Mouse (Mus musculus): ENCODE measurements at regions not wholly inside any gene's neighbourhood (a gene's known extent, or its start where the extent isn't known, plus 50 kb on each side); places are given as distances from the start of the nearest gene placed in this dataset.

- TF ChIP-seq HCFC1 (IDR thresholded peaks at IDR 0.05; ENCODE audit: borderline replicate concordance, insufficient read depth, low read length) (no peak), ZC3H11A (IDR thresholded peaks at IDR 0.05; ENCODE audit: borderline replicate concordance, low read depth, low read length) (no peak), CHD2 (IDR thresholded peaks at IDR 0.05; ENCODE audit: low read depth, low read length) (no peak), MAFK (IDR thresholded peaks at IDR 0.05; ENCODE audit: insufficient read depth, low read depth, low read length) (no peak), ZNF384 (IDR thresholded peaks at IDR 0.05; ENCODE audit: low read depth, low read length) (no peak)
- in situ Hi-C loops (cut with MboI; ENCODE audit: low sequenced_read_pairs in 2 of 2, unreplicated experiment in 2 of 2): no loop called here
- Histone ChIP-seq H3K9me3 (ENCODE audit: control insufficient read depth, insufficient read depth, low read depth, low read length) (no peaks in the 10 kb centered on the region), H3K27ac (ENCODE audit: insufficient read depth, low read depth, low read length, poor library complexity, severe bottlenecking) (no peak overlapping the region), H3K4me1 (ENCODE audit: control insufficient read depth in 2 of 2, insufficient read depth in 2 of 2, low read length in 2 of 2, poor library complexity in 1 of 2) (no peaks in the 10 kb centered on the region), H3K36me3 (ENCODE audit: control insufficient read depth, insufficient read depth, low read length, poor library complexity, severe bottlenecking) (no peaks in the 10 kb centered on the region), H3K9ac (ENCODE audit: insufficient read depth, low read depth, low read length, poor library complexity, severe bottlenecking) (no peak overlapping the region), H3K4me3 (ENCODE audit: insufficient read depth in 1 of 2, low read depth in 1 of 2, low read length in 2 of 2, poor library complexity in 1 of 2, severe bottlenecking in 1 of 2) (no peak overlapping the region)
- no peak for DNase-seq (ENCODE audit: low read depth, low spot score)
Measured at GRCm38 (mm10) chr2:51566554-51567246, 60.6 kb upstream of the Tas2r134 start.

DNA sequence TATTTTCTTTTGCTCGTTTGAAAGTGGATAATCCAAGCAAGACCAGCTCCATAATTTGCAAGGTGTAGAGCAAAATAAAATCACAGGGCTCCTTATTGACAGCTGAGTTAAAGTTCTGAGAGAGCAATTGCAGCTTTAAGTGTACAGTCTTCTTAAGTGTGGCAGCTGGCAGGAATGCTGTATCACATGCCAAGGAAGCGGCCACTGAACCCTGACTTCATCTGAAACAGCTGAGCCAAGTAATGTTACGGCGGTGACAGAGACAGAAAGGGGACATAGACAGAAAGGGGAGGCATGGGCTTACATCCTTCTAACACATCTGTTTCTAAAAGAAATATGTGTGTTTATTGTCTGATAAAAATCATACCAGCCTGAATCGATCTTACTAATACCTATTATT is 63.4 kb upstream of the Tas2r134 start:
- Histone ChIP-seq H3K4me1 (ENCODE audit: control insufficient read depth in 2 of 2, insufficient read depth in 2 of 2, low read length in 2 of 2, poor library complexity in 1 of 2) (no peaks in the 10 kb centered on the region), H3K4me3 (ENCODE audit: insufficient read depth in 1 of 2, low read depth in 1 of 2, low read length in 2 of 2, poor library complexity in 1 of 2, severe bottlenecking in 1 of 2) (no peak overlapping the region), H3K9me3 (ENCODE audit: control insufficient read depth, insufficient read depth, low read depth, low read length) (no peaks in the 10 kb centered on the region), H3K9ac (ENCODE audit: insufficient read depth, low read depth, low read length, poor library complexity, severe bottlenecking) (no peak overlapping the region), H3K36me3 (ENCODE audit: control insufficient read depth, insufficient read depth, low read length, poor library complexity, severe bottlenecking) (no peaks in the 10 kb centered on the region), H3K27ac (ENCODE audit: insufficient read depth, low read depth, low read length, poor library complexity, severe bottlenecking) (no peak overlapping the region)
- TF ChIP-seq CHD2 (IDR thresholded peaks at IDR 0.05; ENCODE audit: low read depth, low read length): no peak
- TF ChIP-seq ZNF384 (IDR thresholded peaks at IDR 0.05; ENCODE audit: low read depth, low read length): no peak
- no peak for TF ChIP-seq MAFK (IDR thresholded peaks at IDR 0.05; ENCODE audit: insufficient read depth, low read depth, low read length)
- TF ChIP-seq HCFC1 (IDR thresholded peaks at IDR 0.05; ENCODE audit: borderline replicate concordance, insufficient read depth, low read length): no peak
- no peak for DNase-seq (ENCODE audit: low read depth, low spot score)
- in situ Hi-C loops (cut with MboI; ENCODE audit: low sequenced_read_pairs in 2 of 2, unreplicated experiment in 2 of 2): no loop called here

DNA sequence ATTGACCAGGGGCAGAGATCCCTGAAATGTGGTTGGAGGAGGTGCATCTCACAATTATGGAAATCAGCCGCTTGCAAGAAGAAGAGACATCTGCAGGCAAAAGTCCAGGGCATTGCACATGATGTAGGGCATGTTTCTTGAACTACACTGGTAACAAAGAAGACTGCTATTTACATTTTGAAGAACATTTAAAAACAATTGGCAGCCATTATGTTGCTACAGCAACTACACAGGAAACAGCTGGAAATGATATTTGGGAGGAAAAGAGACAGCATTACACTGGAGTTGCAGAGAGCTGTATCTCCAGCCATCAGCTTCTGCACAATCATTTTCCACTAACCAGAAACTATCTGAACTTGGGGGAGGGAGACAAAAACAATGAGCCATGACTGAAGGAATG is 64.1 kb upstream of the Tas2r134 start:
- DNase-seq (ENCODE audit: low read depth, low spot score): no peak
- Histone ChIP-seq H3K27ac (ENCODE audit: insufficient read depth, low read depth, low read length, poor library complexity, severe bottlenecking) (no peak overlapping the region), H3K36me3 (ENCODE audit: control insufficient read depth, insufficient read depth, low read length, poor library complexity, severe bottlenecking) (no peaks in the 10 kb centered on the region), H3K4me1 (ENCODE audit: control insufficient read depth in 2 of 2, insufficient read depth in 2 of 2, low read length in 2 of 2, poor library complexity in 1 of 2) (no peaks in the 10 kb centered on the region), H3K4me3 (ENCODE audit: insufficient read depth in 1 of 2, low read depth in 1 of 2, low read length in 2 of 2, poor library complexity in 1 of 2, severe bottlenecking in 1 of 2) (no peak overlapping the region), H3K9me3 (ENCODE audit: control insufficient read depth, insufficient read depth, low read depth, low read length) (no peaks in the 10 kb centered on the region), H3K9ac (ENCODE audit: insufficient read depth, low read depth, low read length, poor library complexity, severe bottlenecking) (no peak overlapping the region)
- in situ Hi-C loops (cut with MboI; ENCODE audit: low sequenced_read_pairs in 2 of 2, unreplicated experiment in 2 of 2): no loop called here
- no peak for TF ChIP-seq ZNF384 (IDR thresholded peaks at IDR 0.05; ENCODE audit: low read depth, low read length)
- no peak for TF ChIP-seq CHD2 (IDR thresholded peaks at IDR 0.05; ENCODE audit: low read depth, low read length)
- no peak for TF ChIP-seq HCFC1 (IDR thresholded peaks at IDR 0.05; ENCODE audit: borderline replicate concordance, insufficient read depth, low read length)
- no peak for TF ChIP-seq MAFK (IDR thresholded peaks at IDR 0.05; ENCODE audit: insufficient read depth, low read depth, low read length)
- TF ChIP-seq ZC3H11A (IDR thresholded peaks at IDR 0.05; ENCODE audit: borderline replicate concordance, low read depth, low read length): no peak

DNA sequence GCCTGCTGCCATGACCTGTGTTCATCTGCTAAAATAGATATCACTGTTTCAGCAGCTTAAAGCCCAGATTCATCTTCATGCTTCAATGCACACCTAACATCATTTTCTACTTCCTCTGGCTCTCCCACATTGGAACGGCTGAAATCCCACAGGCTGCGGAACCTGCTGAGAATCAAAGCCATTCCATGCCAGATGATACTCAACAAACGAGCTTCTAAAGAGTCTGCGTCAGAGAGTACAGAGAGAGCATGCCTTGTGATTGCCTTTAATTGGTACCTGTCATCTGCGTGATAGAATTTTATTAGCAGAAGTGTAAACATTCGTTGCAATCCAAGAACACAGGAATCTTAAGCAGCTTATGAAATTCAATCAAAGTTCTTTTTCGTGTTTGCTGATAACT is 76.4 kb upstream of the Tas2r134 start:
- H3K36me3 ChIP-seq (ENCODE audit: control insufficient read depth, insufficient read depth, low read length, poor library complexity, severe bottlenecking): no peaks in the 10 kb centered on the region
- TF ChIP-seq CHD2 (IDR thresholded peaks at IDR 0.05; ENCODE audit: low read depth, low read length) (no peak), ZNF384 (IDR thresholded peaks at IDR 0.05; ENCODE audit: low read depth, low read length) (no peak), ZC3H11A (IDR thresholded peaks at IDR 0.05; ENCODE audit: borderline replicate concordance, low read depth, low read length) (no peak), HCFC1 (IDR thresholded peaks at IDR 0.05; ENCODE audit: borderline replicate concordance, insufficient read depth, low read length) (no peak), MAFK (IDR thresholded peaks at IDR 0.05; ENCODE audit: insufficient read depth, low read depth, low read length) (no peak)
- in situ Hi-C loops (cut with MboI; ENCODE audit: low sequenced_read_pairs in 2 of 2, unreplicated experiment in 2 of 2): no loop called here
- no peaks in the 10 kb centered on the region for H3K9me3 ChIP-seq (ENCODE audit: control insufficient read depth, insufficient read depth, low read depth, low read length)
- no peak overlapping the region for H3K9ac ChIP-seq (ENCODE audit: insufficient read depth, low read depth, low read length, poor library complexity, severe bottlenecking)
- peaks cover 0 to 1% of the 10 kb centered on the region in 2 experiments; a peak in 1 of 4 replicates for H3K4me1 ChIP-seq (ENCODE audit: control insufficient read depth in 2 of 2, insufficient read depth in 2 of 2, low read length in 2 of 2, poor library complexity in 1 of 2)
- DNase-seq (ENCODE audit: low read depth, low spot score): no peak
- no peak overlapping the region for H3K27ac ChIP-seq (ENCODE audit: insufficient read depth, low read depth, low read length, poor library complexity, severe bottlenecking)
- no peak overlapping the region for H3K4me3 ChIP-seq (ENCODE audit: insufficient read depth in 1 of 2, low read depth in 1 of 2, low read length in 2 of 2, poor library complexity in 1 of 2, severe bottlenecking in 1 of 2)

All from ES-E14 (cell line).